Mouse (Mus musculus): ENCODE results near the gene Ino80d.
A peak's percentile ranks its signal among the peaks of the same experiment; 100 is the strongest.

Ino80d gene

DNA sequence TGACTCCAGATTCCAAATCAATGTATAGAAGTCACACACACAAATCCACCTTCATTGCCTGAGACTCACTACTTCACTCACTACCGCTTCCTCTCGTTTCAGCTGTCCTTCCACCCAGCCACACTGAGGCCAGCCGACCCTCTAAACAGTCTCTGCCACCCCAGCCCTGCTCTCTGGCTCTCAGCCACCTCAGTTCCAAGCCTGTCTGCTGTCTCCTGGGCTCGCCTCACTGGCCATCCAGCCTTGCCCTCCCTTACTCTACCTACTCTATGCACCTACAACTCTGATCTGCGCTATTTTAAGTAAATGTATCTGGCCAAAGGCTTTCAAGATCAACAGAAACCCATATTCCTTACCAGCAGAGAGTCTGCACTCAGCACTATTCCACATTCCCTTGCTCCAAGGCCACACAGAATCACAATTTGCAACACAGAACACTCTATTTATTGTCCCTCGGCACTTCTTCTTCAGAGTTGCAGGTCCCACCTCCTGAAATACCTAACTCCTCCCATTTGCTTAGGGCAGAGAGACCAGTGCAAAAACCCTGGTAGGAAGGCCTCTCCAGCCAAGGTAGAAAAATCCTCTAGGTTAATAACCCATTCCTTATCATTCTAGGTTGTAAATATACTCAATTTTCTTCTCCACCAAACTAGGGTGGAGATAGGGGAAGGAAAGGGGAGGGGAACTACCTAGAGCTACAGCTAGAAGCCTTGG, 6.7 kb downstream of the Ino80d start:
- no peak for DNase-seq (ENCODE audit: low spot score in 2 of 2)

- DNase-seq (ENCODE audit: low spot score in 2 of 2), result no peak
Measured at GRCm38 (mm10) chr1:63102758-63103451, 11.6 kb downstream of the Ino80d start.

DNA sequence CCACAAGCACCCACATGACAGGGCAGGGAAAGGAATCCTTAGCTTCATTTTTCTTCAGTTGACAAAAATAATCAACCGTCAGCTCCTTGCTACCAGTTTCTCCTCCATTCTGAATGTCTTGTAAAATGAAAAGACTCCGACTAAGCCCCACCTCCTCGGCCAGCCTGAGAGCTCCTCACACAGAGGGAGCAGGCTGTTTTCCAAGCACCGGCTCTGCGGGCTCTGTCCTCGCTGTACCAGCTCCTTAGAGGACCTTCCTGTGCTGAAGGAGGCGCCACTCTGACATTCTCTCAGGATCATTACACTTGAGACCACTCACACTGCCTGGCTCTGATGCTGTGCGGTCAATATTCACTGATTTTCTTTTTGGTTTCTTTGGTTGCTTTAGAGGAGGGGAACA, 14.3 kb downstream of the Ino80d start:
- DNase-seq (ENCODE audit: low spot score in 2 of 2), result no peak

DNA sequence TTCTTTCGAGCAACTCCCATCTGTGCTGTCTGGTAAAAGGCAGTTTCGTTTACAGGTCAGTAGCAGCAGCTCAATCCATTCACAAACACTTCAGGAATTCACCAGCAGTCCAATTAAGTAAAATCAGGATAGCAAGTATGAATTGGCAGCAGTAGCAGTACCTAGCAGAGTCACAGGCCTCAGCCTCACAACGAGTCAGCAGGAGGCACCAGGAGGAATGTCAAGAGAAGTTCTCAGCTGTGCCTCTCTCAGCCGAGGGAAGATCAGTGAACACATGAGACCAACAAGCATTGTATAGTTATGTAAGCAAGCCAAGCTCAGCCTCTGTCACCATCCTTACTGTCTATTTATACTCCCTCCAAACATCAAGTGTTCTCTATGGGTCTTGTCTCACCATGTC, 15.6 kb downstream of the Ino80d start:
- DNase-seq (ENCODE audit: low spot score in 2 of 2), result no peak

GRCm38 (mm10) chr1:63096071-63096470, 18.4 kb downstream of the Ino80d start:
- DNase-seq (ENCODE audit: low spot score in 2 of 2), result no peak

DNA sequence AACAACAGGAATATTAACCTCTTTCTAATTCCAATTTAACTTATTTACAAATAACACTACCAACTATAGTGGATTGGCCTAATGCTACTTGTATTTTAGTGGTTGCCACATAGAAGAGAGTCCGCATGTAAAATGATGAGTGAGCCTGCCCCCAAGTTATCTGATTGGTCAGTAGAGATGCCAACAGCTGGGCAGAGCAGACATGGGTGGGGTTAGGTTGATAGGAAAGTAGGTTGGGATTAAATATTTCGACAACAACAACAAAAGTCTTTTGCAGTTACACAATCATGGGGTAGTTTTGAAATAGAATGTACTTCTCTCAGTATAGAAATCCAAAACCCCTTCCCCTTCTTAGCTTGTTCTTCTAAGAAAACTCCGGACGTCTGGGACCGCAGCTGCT, 24.7 kb downstream of the Ino80d start:
- no peak for DNase-seq (ENCODE audit: low spot score in 2 of 2)

GRCm38 (mm10) chr1:63088614-63089013, 25.9 kb downstream of the Ino80d start:
- no peak for DNase-seq (ENCODE audit: low spot score in 2 of 2)

- no peak for DNase-seq (ENCODE audit: low spot score in 2 of 2)
Measured at GRCm38 (mm10) chr1:63080277-63080676, 34.2 kb downstream of the Ino80d start.

- DNase-seq (ENCODE audit: low spot score in 2 of 2), result no peak
Measured at GRCm38 (mm10) chr1:63076383-63076782, 38.1 kb downstream of the Ino80d start.

DNA sequence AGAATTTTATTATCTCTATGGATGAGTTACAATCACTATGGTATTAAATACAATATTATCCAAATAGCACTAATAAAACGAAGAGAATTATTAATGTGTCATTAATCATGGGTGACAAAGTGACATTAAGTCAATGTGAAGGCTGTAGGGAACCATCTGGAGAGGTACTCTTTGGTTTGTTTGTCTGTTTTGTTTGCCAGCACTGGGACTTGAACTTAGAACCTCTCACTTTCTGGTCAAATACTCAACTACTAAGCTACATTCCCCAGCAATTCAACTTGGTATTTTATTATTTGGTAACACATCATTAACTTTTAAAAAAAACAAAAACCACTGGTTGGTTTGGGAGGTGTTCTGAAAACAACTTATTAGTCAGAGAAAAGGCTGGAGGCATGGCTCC, 43.1 kb downstream of the Ino80d start:
- no peak for DNase-seq (ENCODE audit: low spot score in 2 of 2)

DNA sequence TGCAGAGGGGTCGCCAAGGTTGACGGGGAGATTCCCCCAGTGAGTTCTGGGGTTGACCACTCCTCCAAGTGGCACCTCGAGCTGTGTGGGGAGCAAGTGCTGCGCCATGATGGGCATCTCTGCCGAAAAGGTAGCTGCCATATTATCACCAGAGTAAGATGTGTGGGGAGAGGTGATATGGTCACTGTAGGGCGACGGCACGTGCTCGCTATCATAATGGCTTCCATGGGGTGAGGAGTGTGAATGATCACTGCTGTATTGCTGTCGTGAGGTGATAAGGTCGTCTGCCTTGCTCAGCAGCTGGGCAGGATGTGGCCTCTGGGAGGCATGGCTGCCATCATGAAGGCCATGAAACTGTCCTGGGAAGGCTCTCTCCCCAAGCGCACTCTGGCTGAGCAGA, 56.1 kb downstream of the Ino80d start:
- DNase-seq (ENCODE audit: low spot score in 2 of 2), result no peak

GRCm38 (mm10) chr1:63057849-63058248, 56.6 kb downstream of the Ino80d start:
- DNase-seq (ENCODE audit: low spot score in 2 of 2), result no peak

DNA sequence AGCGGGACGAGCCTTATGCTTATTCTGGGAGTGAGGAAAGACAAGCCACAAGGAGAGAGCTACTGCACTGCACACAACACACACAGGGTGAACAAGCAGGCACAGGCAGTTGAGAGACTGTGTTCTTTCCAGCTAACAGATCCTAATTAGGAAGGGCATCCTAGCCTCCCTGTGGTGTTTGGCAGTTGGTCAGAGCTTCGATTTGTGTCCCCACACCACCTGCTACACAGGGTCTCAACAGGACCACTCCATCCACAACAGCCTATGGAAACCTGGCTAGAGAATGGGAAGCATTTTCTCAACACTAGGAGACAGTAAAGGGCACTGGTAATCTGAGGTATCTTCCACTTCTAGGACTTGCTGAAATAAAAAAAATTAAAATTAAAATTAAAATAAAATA, 57.1 kb downstream of the Ino80d start:
- DNase-seq (ENCODE audit: low spot score in 2 of 2), result no peak

DNA sequence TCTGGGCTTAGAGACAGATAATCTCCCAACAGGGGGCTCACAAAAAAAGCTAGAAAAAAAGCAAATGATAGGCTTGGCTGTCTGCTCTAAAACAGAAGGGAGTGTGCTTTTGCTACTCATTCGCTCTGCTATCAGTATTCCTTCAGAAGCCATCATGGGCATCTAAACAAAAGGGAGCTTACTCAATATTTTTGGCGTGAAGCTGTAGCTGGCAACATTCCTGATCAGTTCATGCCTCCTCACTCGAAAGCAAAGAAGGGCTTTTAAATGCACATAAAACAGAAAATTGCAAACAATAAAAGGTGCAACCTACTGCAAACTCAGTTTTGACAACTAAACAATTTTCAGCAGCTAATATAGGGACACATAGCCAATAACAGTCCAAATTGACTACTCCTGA, 59.1 kb downstream of the Ino80d start:
- no peak for DNase-seq (ENCODE audit: low spot score in 2 of 2)

DNA sequence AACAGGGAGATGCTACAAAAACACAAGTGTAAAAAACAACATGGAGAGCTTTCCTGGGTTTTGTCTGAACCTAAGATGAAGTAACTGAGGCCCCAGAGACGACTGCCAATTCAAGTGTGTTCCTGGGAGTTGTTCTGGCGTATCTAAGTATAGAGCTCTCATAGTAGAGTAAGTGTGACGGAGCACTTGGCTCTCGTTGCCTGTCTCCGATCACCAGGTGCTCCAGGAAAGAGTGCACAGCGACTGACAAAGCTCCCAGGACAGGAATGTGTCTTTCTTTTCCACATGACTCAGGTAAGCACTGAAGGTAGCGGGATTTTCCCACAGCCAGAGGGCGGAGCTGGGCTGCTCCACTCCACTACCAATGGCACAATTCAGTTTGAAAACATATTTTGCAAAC, 63.6 kb downstream of the Ino80d start:
- DNase-seq (ENCODE audit: low spot score in 2 of 2), result peak; percentile 27 to 29

- DNase-seq (ENCODE audit: low spot score in 2 of 2), result peak in 1 of 2 experiments; percentile 44
Measured at GRCm38 (mm10) chr1:63049977-63050376, 64.5 kb downstream of the Ino80d start.

DNA sequence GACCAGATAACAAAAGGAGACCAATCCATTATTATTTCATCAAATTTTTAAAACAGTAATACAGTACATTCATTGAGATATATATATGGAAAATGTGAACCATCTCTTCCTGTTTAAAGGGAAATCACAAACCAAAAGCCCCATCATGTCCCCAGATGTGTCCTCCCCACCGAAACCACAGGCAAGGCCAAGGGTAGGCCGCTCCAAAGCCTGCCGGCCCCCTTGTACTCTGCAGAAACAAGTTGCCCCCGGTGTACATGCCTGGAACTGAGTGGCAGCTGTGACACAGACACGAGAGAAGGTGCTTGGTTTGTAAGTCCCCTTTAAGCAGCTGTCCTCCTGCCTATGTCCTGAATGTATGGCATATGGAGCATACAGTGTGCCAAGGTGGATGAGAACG, 66.5 kb downstream of the Ino80d start:
- DNase-seq (ENCODE audit: low spot score in 2 of 2), result no peak

GRCm38 (mm10) chr1:63032929-63033328, 81.5 kb downstream of the Ino80d start:
- DNase-seq (ENCODE audit: low spot score in 2 of 2), result no peak

DNA sequence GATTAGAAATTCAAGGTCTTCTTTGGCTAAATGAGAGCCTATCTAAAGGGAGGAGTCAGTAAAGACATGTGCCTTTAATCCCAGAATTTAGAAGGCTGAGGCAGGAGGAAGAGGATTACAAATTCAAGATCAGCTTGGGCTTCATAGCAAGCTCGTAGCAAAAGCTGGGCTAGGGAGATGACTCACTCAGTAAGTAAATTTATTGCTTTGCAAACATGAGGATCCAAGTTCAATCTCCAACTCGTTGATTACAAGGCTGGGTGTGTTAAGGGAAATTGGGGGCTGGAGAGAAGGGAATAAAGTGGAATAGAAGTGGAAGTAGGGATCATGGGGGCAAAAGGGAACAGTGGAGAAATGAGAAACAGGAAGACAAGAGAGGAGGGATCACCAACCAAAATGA, 94.6 kb downstream of the Ino80d start:
- DNase-seq (ENCODE audit: low spot score in 2 of 2), result no peak

- DNase-seq (ENCODE audit: low spot score in 2 of 2), result no peak
Measured at GRCm38 (mm10) chr1:63005013-63005646, 109.3 kb downstream of the Ino80d start.

DNA sequence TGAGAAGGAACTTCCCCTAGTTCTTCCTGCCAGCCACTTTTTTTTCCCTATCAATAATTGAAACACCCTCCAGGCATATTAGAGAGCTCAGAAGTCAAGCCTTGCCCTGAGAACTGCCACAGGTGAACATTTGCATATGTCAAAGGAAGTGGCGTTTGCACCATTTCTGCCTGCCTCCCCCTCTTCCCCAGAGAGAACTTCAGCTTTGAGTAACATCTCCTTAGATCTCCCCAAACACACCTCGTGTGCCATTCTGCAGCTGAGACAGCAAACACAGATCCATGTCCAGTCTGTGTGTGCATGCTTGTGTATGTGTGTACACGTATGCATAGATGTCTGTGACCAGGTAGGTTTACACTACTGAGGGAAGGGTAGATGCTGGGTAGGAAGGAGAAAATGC, 112.6 kb downstream of the Ino80d start:
- no peak for DNase-seq (ENCODE audit: low spot score in 2 of 2)

DNA sequence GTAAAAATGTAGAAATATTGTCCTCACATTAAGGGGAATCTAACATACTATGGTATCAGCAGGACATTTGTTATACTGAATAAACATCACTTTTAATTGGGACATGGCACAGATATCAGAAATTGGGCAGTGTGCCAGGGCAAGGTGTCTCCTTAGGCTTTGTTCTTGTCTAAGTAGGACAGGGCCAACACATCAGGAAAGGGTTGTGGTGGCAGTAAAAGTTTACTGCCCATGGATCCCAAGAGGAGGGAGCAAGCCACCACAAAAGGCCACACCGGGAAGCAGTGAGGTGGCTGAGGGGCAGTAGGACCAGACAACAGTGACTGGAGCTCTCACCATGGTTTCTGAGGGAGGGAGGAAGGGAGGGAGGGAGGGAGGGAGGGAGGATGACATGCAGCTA, 121.1 kb downstream of the Ino80d start:
- no peak for DNase-seq (ENCODE audit: low spot score in 2 of 2)

DNA sequence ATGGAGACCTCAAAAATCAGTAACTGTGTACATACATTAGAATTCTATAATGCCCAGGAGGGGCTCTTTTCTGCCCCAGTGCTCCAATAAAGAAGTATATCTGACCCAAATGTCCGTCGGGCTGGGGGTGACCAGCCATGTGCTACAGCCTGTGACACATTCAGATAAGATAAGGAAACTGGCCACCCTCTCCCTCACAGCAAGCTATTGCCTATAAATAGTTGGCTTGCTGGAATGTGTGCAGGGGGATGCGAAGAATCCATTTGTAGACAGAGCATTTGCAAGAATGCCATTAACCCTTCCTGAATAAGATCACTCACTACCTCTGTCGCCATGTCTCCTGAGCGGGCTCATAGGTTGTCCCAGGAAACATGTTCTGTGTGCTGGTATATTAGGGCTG, 121.8 kb downstream of the Ino80d start:
- DNase-seq (ENCODE audit: low spot score in 2 of 2), result no peak

All from heart, adult 9 months (tissue).